In the genomic region with DNA sequence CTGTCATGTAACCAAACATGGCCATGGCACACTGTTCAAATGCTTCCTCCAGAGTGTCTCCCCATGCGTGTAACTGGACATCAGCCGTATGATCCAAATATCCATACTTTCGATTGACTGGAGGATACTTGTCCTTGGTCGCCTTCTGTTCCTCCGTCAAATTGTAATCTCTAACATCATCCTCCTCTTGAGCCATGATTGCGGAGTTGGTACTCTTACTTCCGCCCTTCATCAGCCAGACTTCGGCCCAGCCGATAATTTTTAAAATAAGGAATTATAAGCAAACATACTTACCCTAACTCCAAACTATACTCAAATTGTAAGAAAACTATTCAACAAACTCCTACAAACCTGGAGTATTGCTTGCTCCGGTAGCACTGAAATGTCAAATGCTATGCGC, we compare ENCODE assay signal across 10 mouse cellular contexts. TPM values are rescaled to one million over a fixed set of nuclear protein-coding genes. Genes with fewer than 3 reads are reported as not detected.
A peak's percentile ranks its signal among the peaks of the same experiment; 100 is the strongest.
ATAC-seq and TF ChIP-seq lines count a peak whose summit lies in the region.
"Not testable (repeated sequence)": the region's sequence is repeated elsewhere in the genome, so short reads cannot be mapped to it uniquely, and the experiment has no call there.
"Had no signal": no experiment of that assay in that cellular context is flagged by ENCODE, and none has a peak within 500 bp of the region (broad histone marks: within the 10 kb centered on the region; RNA-seq: fewer than 3 reads in every experiment).

No protein-coding gene starts in this region.

- TF ChIP-seq CTCF in bone marrow macrophage, adult 2 months (IDR thresholded peaks at IDR 0.05; ENCODE audit: low read depth, low read length), result not testable (repeated sequence)

- ATAC-seq in erythroblast, adult 5-6 weeks (replicated peaks; ENCODE audit: low FRiP score, poor library complexity, severe bottlenecking), result peak; percentile 82; the same call in 1 of the 2 replicates
- peak; percentile 54 for ATAC-seq in granulocyte monocyte progenitor cell, adult 5-6 weeks (replicated peaks; ENCODE audit: poor library complexity, severe bottlenecking)
- peak; percentile 63 for ATAC-seq in megakaryocyte, adult 5-6 weeks (ENCODE audit: poor library complexity, severe bottlenecking)
- ATAC-seq in megakaryocyte-erythroid progenitor cell, adult 5-6 weeks (replicated peaks; ENCODE audit: low FRiP score, low TSS enrichment, poor library complexity, severe bottlenecking), result 0 out of 2 replicates have a peak, but pooled peaks have one; percentile 26

- H3K27ac ChIP-seq in bone marrow macrophage, adult 2 months (ENCODE audit: insufficient read depth, low read depth, low read length), result peak overlapping the region; percentile 43; the same call in 1 of the 2 replicates

- not testable (repeated sequence) for TF ChIP-seq POLR2A in bone marrow macrophage, adult 2 months (IDR thresholded peaks at IDR 0.05; ENCODE audit: borderline replicate concordance, low read depth, low read length)

- not testable (repeated sequence) for H3K4me3 ChIP-seq in bone marrow macrophage, adult 2 months (ENCODE audit: insufficient read depth, low read length)

- peaks cover 25% of the 10 kb centered on the region for H3K4me1 ChIP-seq in bone marrow macrophage, adult 2 months (ENCODE audit: control insufficient read depth, insufficient read depth, low read length)

RNA-seq across cellular contexts. Expression of gene Fbxl13, which starts 31.1 kb away (rescaled TPM):
- polyA plus RNA-seq in bone marrow macrophage, adult 2 months (2012; ENCODE audit: insufficient read depth, insufficient read length, missing spikeins), result not detected in 2 replicates
- not detected in 2 replicates for total RNA-seq in erythroblast, adult 5-6 weeks (2015; ENCODE audit: low replicate concordance)
- total RNA-seq in erythroblast, adult 5-6 weeks (2017; ENCODE audit: low replicate concordance), result not detected in 2 replicates
- total RNA-seq in granulocyte monocyte progenitor cell, adult 5-6 weeks (2014; fragmentation: Nextera tagmentation), result not detected in 2 replicates
- total RNA-seq in granulocyte monocyte progenitor cell, adult 5-6 weeks (2017), result 0.43 TPM in 1 of 2 replicates, not detected in the other
- 0.23 TPM in 1 of 2 replicates, not detected in the other for total RNA-seq in megakaryocyte, adult 5-6 weeks (2015)
- not detected in 2 replicates for total RNA-seq in megakaryocyte, adult 5-6 weeks (2017)
- total RNA-seq in megakaryocyte-erythroid progenitor cell, adult 5-6 weeks (2014; fragmentation: Nextera tagmentation), result 1.8 and 7.1 TPM in 2 replicates
- 2.3 and 3.3 TPM in 2 replicates for total RNA-seq in megakaryocyte-erythroid progenitor cell, adult 5-6 weeks (2017)
- total RNA-seq: adrenal gland, postnatal 36 days had no signal
- polyA plus RNA-seq: activated CD4-positive, CD25-positive, alpha-beta regulatory T cell, adult 4 months; CD4-positive, CD25-positive, alpha-beta regulatory T cell, adult 4 months; erythroblast, embryonic 14.5 days; G1E had no signal

RNA-seq across cellular contexts. Expression of gene Armc10, which starts 31.3 kb away (rescaled TPM):
- polyA plus RNA-seq in bone marrow macrophage, adult 2 months (2012; ENCODE audit: insufficient read depth, insufficient read length, missing spikeins), result 31.0 and 33.2 TPM in 2 replicates
- total RNA-seq in erythroblast, adult 5-6 weeks (2015; ENCODE audit: low replicate concordance), result 11.0 and 16.7 TPM in 2 replicates
- total RNA-seq in erythroblast, adult 5-6 weeks (2017; ENCODE audit: low replicate concordance), result 4.6 and 5.1 TPM in 2 replicates
- 34.9 and 40.4 TPM in 2 replicates for total RNA-seq in granulocyte monocyte progenitor cell, adult 5-6 weeks (2014; fragmentation: Nextera tagmentation)
- 49.4 and 51.5 TPM in 2 replicates for total RNA-seq in granulocyte monocyte progenitor cell, adult 5-6 weeks (2017)
- 27.5 and 33.1 TPM in 2 replicates for total RNA-seq in megakaryocyte, adult 5-6 weeks (2015)
- 27.0 and 30.3 TPM in 2 replicates for total RNA-seq in megakaryocyte, adult 5-6 weeks (2017)
- 22.5 and 43.9 TPM in 2 replicates for total RNA-seq in megakaryocyte-erythroid progenitor cell, adult 5-6 weeks (2014; fragmentation: Nextera tagmentation)
- total RNA-seq in megakaryocyte-erythroid progenitor cell, adult 5-6 weeks (2017), result 49.9 and 69.3 TPM in 2 replicates

Comparison
In these comparisons a context has a peak if more than half of its experiments do, and no peak if none do; other contexts are left out.
1. ATAC-seq: peak in every context shown above with its lines; median percentile 82 in erythroblast, adult 5-6 weeks; 63 in megakaryocyte, adult 5-6 weeks; 54 in granulocyte monocyte progenitor cell, adult 5-6 weeks; 26 in megakaryocyte-erythroid progenitor cell, adult 5-6 weeks.